Mouse (Mus musculus) frontal cortex, adult (tissue): Measurements from ENCODE around the gene Plin4.
A peak's percentile ranks its signal among the peaks of the same experiment; 100 is the strongest.
"Not testable (repeated sequence)": the region's sequence is repeated elsewhere in the genome, so short reads cannot be mapped to it uniquely, and the experiment has no call there.

Experiments
- ATAC-seq: cut with Nextera tagmentation; 2 replicates; pipeline ENCODE4 v1.9.2; 2017; ENCODE audit warnings: mild to moderate bottlenecking, moderate library complexity, mixed read lengths; ENCODE audit not compliant: low TSS enrichment

Plin4 gene

GRCm38 (mm10) chr17:56102927-56103326, 6.7 kb downstream of the Plin4 start:
- no peak for ATAC-seq

DNA sequence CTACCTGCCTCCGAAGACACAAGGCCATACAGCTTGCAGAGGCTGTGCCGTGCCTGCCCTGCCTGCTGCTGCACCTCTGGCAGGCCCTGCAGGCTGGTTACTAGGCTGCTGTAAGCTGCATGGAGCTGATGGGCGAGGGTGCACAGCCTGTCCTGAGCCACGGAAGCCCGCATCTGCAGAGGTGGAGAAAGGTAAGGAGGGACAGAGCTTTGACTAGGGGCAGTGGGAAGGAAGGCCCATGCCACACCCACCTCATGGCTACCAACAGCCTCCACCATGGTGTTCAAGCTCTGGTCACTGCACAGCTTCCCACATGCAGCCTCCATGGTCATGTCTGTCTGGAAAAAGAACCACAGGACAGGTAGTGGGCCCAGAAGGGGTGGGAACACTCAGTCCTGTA, 7.4 kb downstream of the Plin4 start:
- ATAC-seq = no peak

GRCm38 (mm10) chr17:56100811-56101210, 8.8 kb downstream of the Plin4 start:
- ATAC-seq = no peak

DNA sequence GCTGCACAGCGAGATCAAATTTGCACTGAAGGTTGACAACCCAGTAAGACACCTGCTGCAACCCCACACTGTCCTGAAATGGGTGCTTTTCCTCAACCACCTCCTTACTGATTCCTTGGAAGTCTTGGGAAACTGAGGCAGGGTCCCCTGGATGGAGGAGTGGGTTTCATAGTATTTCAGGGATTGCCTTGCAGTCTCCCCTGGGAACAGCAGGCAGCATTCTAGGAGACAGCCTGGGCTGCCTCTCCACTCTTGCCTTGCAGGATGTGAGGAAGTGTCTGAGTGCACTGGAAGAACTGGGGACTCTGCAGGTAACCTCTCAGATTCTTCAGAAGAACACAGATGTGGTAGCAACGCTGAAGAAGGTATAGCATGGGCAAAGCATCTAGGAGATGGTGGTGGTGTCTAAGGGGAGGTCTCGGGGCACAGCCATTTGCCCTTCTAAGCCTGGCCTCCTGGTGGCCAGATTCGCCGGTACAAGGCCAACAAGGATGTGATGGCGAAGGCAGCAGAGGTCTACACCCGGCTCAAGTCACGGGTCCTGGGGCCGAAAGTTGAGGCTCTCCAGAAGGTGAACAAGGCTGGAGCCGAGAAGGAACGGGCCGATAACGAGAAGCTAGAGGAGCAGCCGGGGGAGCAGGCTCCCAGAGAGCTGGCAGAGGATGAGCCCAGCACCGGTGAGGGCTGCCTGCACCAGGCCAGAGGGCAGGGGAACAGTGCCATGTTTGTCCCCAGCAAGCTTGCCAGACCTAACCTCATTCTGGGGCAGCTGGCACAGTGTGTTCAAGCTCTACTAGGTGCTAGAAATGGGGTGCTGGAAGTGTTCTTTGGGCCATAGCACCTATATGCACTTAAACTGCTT, 10.7 kb downstream of the Plin4 start:
- no peak for ATAC-seq

DNA sequence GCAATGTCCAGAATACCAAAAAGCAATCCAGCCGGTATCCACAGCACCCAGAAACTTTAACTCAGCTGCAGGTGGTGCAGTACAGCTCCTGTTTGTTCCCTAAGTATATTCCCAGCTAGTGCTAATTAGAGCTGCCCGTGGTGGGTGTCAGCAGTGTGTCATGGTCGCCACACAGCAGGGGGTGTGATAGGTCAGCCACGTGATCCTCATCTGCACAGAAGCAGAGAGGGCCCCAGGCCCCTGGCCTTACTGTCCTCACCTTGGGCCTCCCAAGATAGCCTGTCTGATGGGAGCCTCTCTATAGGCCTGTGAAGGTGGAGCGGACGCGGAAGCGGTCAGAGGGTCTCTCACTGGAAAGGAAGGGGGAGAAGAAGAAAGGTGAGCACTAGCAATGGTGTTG, 11.4 kb downstream of the Plin4 start:
- no peak for ATAC-seq

GRCm38 (mm10) chr17:56096883-56097282, 12.7 kb downstream of the Plin4 start:
- ATAC-seq = no peak

- no peak for ATAC-seq
Measured at GRCm38 (mm10) chr17:56092794-56093193, 16.8 kb downstream of the Plin4 start.

GRCm38 (mm10) chr17:56092312-56092711, 17.3 kb downstream of the Plin4 start:
- no peak for ATAC-seq

- ATAC-seq = peak; percentile 25
Measured at GRCm38 (mm10) chr17:56080781-56081585, 28.6 kb downstream of the Plin4 start.

- ATAC-seq = no peak
Measured at GRCm38 (mm10) chr17:56079921-56080320, 29.7 kb downstream of the Plin4 start.

- ATAC-seq = peak; percentile 78
Measured at GRCm38 (mm10) chr17:56078880-56079795, 30.5 kb downstream of the Plin4 start, which contains the start of gene Hdgfl2. Gene Hdgfl2, plus strand, starts transcription at chr17:56079634.

- not testable (repeated sequence) for ATAC-seq
Measured at GRCm38 (mm10) chr17:56078361-56078760, 31.2 kb downstream of the Plin4 start.

GRCm38 (mm10) chr17:56077523-56077922, 32.1 kb downstream of the Plin4 start:
- no peak for ATAC-seq

- peak; percentile 60 for ATAC-seq
Measured at GRCm38 (mm10) chr17:56074827-56075208, 34.8 kb downstream of the Plin4 start, which contains the start of gene Ubxn6. Gene Ubxn6, minus strand, starts transcription at chr17:56075028.

DNA sequence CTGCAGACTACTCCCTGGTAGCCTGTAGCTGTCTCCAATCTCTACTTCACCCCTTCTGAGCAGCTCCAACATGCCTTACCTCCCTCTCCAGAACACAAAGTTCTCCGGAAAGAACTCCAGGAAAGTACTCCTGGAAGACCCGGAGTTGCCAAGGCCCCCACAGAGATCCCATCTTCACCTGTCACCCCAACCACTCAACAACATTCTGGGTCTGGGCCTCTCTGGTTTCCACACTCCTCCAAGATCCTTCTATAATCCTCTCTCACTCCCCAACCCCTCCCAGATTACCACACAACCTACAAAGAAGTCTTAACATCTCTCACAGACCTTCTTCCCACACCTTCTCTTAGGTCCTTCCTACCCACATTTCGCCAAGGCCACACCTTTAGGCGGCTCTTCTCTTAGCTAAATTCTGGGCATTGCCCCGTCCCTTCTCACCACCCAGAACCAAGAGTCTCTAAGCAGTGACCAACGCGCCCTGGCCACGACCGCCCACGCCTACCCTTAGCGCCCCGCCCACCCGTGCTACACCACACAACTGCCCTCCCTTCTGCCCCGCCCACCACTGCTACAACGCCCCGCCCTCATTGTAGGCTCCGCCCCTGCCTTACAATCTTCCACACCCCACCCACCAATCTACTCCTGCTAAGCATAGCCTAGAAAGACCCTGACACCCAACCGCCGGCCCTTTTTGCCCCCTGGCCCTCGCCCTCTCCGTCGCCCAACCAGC, 35.3 kb downstream of the Plin4 start:
- ATAC-seq = peak; percentile 13; the same call in 1 of the 2 replicates

- ATAC-seq = no peak
Measured at GRCm38 (mm10) chr17:56072243-56072642, 37.4 kb downstream of the Plin4 start.

DNA sequence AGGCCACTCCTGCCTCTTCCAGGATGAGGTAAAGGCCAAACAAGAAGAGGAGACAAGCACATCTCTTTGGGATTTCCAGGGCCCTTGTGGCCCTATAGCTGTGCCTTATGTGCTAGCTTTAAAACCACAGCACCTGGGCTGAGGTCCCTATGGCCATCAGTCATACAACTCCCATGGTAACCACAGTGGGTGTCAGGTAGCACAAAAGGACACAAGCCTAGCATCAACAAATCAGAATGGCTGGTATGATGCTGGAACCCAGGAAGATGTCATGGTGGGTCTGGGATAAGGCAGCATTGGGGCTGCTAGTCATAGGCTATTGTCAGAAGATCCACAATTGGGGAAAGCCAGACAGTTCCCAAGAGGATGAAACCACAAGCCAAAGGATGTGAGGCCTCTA, 38.5 kb downstream of the Plin4 start:
- ATAC-seq = no peak

DNA sequence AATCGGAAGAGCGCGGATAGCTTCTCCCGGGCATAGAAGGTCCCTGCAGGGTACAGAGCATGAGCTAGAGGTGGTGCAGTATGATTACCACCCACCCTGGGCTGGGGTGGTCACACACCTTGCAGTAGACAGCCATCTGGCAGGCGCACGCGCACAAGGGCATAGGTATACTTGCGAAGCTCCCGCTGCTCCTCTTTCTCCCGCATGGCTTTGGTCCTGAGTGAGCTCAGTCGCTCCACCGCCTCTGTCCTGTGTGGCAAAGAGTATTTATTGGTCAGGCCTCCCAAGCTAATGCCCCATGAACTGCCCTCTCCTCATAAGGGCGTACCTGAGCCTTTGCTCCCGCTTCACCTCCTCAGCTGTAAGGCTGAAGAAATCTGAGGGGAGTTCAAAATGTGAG, 40.5 kb downstream of the Plin4 start:
- ATAC-seq = no peak

DNA sequence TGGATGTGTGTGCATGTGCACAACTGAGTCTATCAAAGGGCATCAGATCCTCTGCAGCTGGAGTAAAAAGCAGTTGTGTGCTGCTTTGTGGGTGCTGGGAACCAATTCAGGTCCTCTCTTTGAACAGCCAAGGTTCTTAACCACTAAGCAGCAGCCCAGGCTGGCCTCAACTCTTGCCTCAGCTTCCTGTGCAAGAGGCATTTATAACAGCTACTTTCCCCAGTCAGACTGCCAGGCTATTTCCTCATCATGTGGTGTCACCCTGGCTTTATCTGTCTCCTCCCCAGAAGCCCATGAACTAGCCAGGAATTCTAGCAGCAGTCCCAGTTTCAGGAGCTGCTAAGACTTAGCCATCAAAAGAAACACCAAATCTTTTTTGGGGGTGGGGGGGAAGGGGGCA, 43.2 kb downstream of the Plin4 start:
- no peak for ATAC-seq

- ATAC-seq = not testable (repeated sequence)
Measured at GRCm38 (mm10) chr17:56065715-56066114, 43.9 kb downstream of the Plin4 start.

- ATAC-seq = no peak
Measured at GRCm38 (mm10) chr17:56062081-56062480, 47.5 kb downstream of the Plin4 start.
